Mouse (Mus musculus) kidney, embryonic 16.5 days (tissue): ENCODE measurements around the gene Magt1. TPM values are rescaled to one million over a fixed set of nuclear protein-coding genes. Genes with fewer than 3 reads are reported as not detected.

Experiments
- ATAC-seq: fragments of 200-750 bp; cut with Nextera tagmentation; 2 replicates; pipeline ENCODE4 v1.8.0; 2017; ENCODE audit warnings: moderate TSS enrichment; ENCODE audit not compliant: low FRiP score, low TSS enrichment
- H3K27ac ChIP-seq: fragments of 300-500 bp; sonication (generic); 2 replicates; pipeline ENCODE4 v1.5.1; 2014; ENCODE audit warnings: low read length
- H3K27me3 ChIP-seq: fragments of 300-500 bp; sonication (generic); 2 replicates; pipeline ENCODE4 v1.6.1; 2014; ENCODE audit warnings: low read length, control low read depth, mixed read lengths; ENCODE audit not compliant: insufficient read depth
- H3K36me3 ChIP-seq: fragments of 300-500 bp; sonication (generic); 2 replicates; pipeline ENCODE4 v1.6.1; 2014; ENCODE audit warnings: low read length, control low read depth, mixed read lengths; ENCODE audit not compliant: insufficient read depth
- H3K4me1 ChIP-seq: fragments of 300-500 bp; sonication (generic); 2 replicates; pipeline ENCODE4 v1.6.1; 2014; ENCODE audit warnings: low read length, control low read depth, mixed read lengths; ENCODE audit not compliant: insufficient read depth
- H3K4me2 ChIP-seq: fragments of 300-500 bp; sonication (generic); replicated peaks from 2 replicates; pipeline ENCODE4 v1.6.1; 2014; ENCODE audit warnings: low read depth, low read length
- H3K4me3 ChIP-seq: fragments of 300-500 bp; sonication (generic); 2 replicates; pipeline ENCODE4 v1.5.1; 2014; ENCODE audit warnings: mild to moderate bottlenecking, low read length
- H3K9ac ChIP-seq: fragments of 300-500 bp; sonication (generic); replicated peaks from 2 replicates; pipeline ENCODE4 v1.6.1; 2014; ENCODE audit warnings: low read length
- H3K9me3 ChIP-seq: fragments of 300-500 bp; sonication (generic); 2 replicates; pipeline ENCODE4 v1.6.1; 2016; ENCODE audit warnings: low read length, control low read depth
- WGBS: fragments of 180-500 bp; shearing (Covaris S2); extraction: QIAGEN DNeasy Blood & Tissue Kit; methylation state at CpG from one replicate; pipeline ENCODE4 v1.1.7; 2014; 5-methylcytosine and 5-hydroxymethylcytosine counted together
- polyA plus RNA-seq: library from polyadenylated mRNA; unstranded; fragments of >200 nt; fragmentation: Nextera tagmentation; extraction: Ambion mirVana; gene quantifications from 2 replicates; pipeline ENCODE4 v1.2.1, GENCODE M21; 2015

The Magt1 gene
- polyA plus RNA-seq, result 72.5 and 76.9 TPM in 2 replicates

DNA sequence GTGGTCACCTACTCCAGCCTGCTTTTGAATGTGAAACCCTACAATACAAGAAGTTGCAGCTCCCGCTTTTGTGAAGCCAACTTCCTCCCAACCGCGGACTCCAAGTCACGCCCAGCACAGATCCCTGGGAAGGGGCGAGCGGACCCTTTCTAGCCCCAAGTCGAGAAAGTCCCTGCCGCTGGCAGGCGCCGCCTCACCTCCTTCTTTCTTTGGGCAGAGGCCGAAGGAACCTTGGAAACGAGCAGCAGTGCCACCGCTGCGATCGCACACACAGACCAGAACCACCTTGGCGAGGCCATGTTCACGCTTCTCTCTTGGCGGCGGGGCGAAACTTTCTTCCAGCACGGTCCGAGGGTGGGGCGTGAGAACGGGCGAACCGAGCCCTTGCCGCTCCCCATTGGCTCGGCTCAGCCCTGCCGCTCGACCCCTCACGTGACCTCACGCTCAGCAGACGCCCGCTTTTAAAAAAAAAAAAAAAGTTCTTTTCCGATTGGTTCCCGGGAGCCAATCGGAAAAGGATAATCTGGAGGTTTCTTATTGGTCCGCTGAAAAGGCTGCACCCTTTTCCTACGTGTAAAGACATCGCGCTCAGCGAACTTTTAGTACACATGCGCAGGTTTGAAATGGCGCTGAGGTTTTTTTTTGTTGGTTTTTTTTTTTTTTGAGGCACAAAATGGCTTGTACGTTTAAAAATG, at the start of gene Magt1:
TSS of gene Magt1 (minus strand) at position 442 of the 695 bp plus-strand sequence.
- H3K4me2 ChIP-seq, result peak within 1 kb of the TSS; percentile 56
- 22% methylated on average over 45 of the region's 45 CpGs for WGBS
- H3K4me1 ChIP-seq, result 0 out of 2 replicates have a peak, but pooled peaks cover 7% of the 10 kb centered on the region
- no peaks in the 10 kb centered on the region for H3K36me3 ChIP-seq
- peak; percentile 95 for ATAC-seq
- H3K9ac ChIP-seq, result peak within 1 kb of the TSS; percentile 72
- peak within 1 kb of the TSS; percentile 66 for H3K4me3 ChIP-seq
- peak within 1 kb of the TSS; percentile 94 for H3K27ac ChIP-seq
- no peaks in the 10 kb centered on the region for H3K9me3 ChIP-seq
- no peaks in the 10 kb centered on the region; the same call in 1 of the 2 replicates for H3K27me3 ChIP-seq

DNA sequence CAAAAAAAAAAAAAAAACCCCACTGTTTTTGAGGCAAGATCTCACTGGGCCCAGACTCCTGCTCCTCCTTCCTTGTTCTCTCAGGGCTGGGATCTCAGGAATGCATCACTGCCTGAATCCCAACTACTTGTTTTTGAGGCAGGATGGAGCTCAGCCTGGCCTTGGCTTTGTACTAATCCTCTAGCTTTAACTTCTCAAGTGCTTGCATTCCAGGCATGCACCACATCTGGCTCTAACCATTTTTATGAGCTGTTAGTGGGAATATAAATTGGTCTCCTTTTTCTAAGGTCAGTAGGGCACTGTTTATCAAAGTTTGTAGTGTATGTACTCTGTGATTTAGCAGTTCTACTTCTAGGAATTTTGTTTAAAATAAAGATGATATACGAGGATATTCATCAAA, 36.5 kb upstream of the Magt1 start:
- H3K4me3 ChIP-seq, result no peak overlapping the region
- H3K36me3 ChIP-seq, result no peaks in the 10 kb centered on the region
- WGBS, result 46% methylated on average over 1 of the region's 1 CpGs
- peaks cover 27% of the 10 kb centered on the region; the same call in 1 of the 2 replicates for H3K4me1 ChIP-seq
- peaks cover 4% of the 10 kb centered on the region; the same call in 1 of the 2 replicates for H3K27me3 ChIP-seq
- no peaks in the 10 kb centered on the region for H3K9me3 ChIP-seq
- no peak overlapping the region for H3K4me2 ChIP-seq
- no peak overlapping the region for H3K9ac ChIP-seq
- no peak overlapping the region for H3K27ac ChIP-seq
- ATAC-seq, result peak; percentile 74; the same call in 1 of the 2 replicates

DNA sequence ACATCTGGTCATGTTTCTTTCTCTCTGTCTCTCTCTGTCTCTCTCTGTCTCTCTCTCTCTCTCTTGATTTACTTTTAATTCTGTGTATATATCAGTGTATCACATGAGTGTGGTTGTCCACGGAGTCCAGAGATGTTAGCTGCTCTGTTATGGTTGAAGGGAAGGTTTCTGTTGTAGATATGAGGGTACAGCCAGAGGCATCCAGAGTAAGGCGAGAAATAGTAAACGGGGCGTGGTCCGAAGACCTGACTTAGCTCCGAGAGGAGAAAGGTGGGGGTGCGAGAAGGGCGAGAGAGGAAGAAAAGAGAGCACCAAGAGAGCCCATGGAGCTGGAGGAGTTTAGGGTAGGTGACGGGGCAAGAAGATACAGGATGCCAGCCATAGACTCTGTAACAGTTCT, 34.2 kb upstream of the Magt1 start:
- 45% methylated on average over 9 of the region's 9 CpGs for WGBS

GRCm38 (mm10) chrX:106045455-106045854, 33.7 kb upstream of the Magt1 start:
- Histone ChIP-seq H3K4me3 (no peak overlapping the region), H3K9me3 (no peaks in the 10 kb centered on the region), H3K27ac (peak overlapping the region; percentile 13), H3K36me3 (no peaks in the 10 kb centered on the region), H3K4me2 (no peak overlapping the region), H3K9ac (no peak overlapping the region), H3K4me1 (peaks cover 27% of the 10 kb centered on the region; the same call in 1 of the 2 replicates), H3K27me3 (peaks cover 4% of the 10 kb centered on the region; the same call in 1 of the 2 replicates)
- WGBS, result 43% methylated on average over 2 of the region's 2 CpGs
- ATAC-seq, result peak; percentile 83

More for the DNA sequence above, 34.2 kb upstream of the Magt1 start:
- Histone ChIP-seq H3K9me3 (no peaks in the 10 kb centered on the region), H3K4me1 (peaks cover 27% of the 10 kb centered on the region; the same call in 1 of the 2 replicates), H3K9ac (no peak overlapping the region), H3K36me3 (no peaks in the 10 kb centered on the region), H3K4me3 (no peak overlapping the region), H3K4me2 (no peak overlapping the region), H3K27ac (peak overlapping the region; percentile 13), H3K27me3 (peaks cover 4% of the 10 kb centered on the region; the same call in 1 of the 2 replicates)
- 0 out of 2 replicates have a peak, but pooled peaks have one; percentile 8 for ATAC-seq

GRCm38 (mm10) chrX:106043863-106044617, 32.3 kb upstream of the Magt1 start:
- Histone ChIP-seq H3K9me3 (no peaks in the 10 kb centered on the region), H3K27me3 (peaks cover 4% of the 10 kb centered on the region; the same call in 1 of the 2 replicates), H3K36me3 (no peaks in the 10 kb centered on the region), H3K4me3 (no peak overlapping the region), H3K9ac (no peak overlapping the region), H3K4me1 (peaks cover 27% of the 10 kb centered on the region; the same call in 1 of the 2 replicates), H3K27ac (peak overlapping the region; percentile 56; the same call in 1 of the 2 replicates), H3K4me2 (peak overlapping the region; percentile 12; the same call in 1 of the 2 replicates)
- ATAC-seq, result no peak
- 40% methylated on average over 8 of the region's 8 CpGs for WGBS

DNA sequence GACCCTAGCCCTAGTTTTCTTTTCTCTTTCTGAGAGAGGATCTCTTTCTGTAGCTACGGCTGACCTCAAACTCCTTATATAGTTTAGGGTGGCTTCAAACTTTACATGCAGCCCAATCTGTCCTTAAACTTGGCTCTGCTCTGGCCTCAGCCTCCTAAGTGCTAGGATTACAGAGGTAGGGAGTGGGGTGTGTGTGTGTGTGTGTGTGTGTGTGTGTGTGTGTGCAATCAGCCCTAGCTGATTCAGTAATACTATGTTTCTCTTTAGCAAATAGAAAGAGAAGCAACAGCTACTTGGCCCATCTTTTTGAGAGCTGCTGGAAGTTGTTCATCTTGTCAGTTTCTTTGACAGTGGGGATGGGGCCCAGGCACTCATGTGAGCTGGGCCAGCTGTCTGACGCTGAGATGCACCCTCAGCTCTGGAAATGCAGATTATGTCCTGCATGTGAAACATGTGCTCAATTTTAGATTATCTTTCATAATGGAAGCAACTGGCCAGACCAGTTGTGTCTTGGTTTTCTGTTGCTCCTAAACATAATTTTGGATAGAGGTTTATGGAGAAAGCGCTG, 25.6 kb upstream of the Magt1 start:
- no peaks in the 10 kb centered on the region for H3K9me3 ChIP-seq
- WGBS, result 65% methylated on average over 3 of the region's 3 CpGs
- ATAC-seq, result peak; percentile 49; the same call in 1 of the 2 replicates
- peaks cover 4% of the 10 kb centered on the region; the same call in 1 of the 2 replicates for H3K27me3 ChIP-seq
- H3K36me3 ChIP-seq, result no peaks in the 10 kb centered on the region
- peaks cover 19% of the 10 kb centered on the region; the same call in 1 of the 2 replicates for H3K4me1 ChIP-seq
- H3K27ac ChIP-seq, result no peak overlapping the region
- H3K9ac ChIP-seq, result no peak overlapping the region
- no peak overlapping the region for H3K4me3 ChIP-seq
- no peak overlapping the region for H3K4me2 ChIP-seq

DNA sequence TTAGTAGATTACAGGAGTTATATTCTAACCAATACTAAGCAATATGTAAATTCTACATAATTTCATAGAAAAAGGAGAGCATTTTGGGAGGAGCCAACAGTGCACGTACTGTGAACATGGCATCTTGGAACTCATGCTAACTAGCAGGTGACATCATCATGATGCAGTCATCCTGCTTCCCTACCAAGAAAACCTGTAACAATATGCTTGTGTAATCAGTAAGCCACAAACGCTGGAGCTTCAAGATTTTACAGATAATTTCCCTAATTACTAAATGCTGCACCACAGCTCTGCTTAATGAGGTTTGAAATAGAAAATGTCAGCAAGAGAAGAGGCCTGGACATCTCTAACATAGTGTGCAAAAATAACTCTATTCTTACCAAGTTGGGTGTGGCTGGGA, 24.0 kb upstream of the Magt1 start:
- no peak overlapping the region for H3K4me3 ChIP-seq
- H3K4me1 ChIP-seq, result peaks cover 21% of the 10 kb centered on the region; the same call in 1 of the 2 replicates
- no peak overlapping the region for H3K9ac ChIP-seq
- no peak overlapping the region for H3K27ac ChIP-seq
- H3K27me3 ChIP-seq, result peaks cover 4% of the 10 kb centered on the region; the same call in 1 of the 2 replicates
- 64% methylated on average over 2 of the region's 2 CpGs for WGBS
- no peaks in the 10 kb centered on the region for H3K9me3 ChIP-seq
- ATAC-seq, result no peak
- H3K36me3 ChIP-seq, result no peaks in the 10 kb centered on the region
- H3K4me2 ChIP-seq, result no peak overlapping the region

DNA sequence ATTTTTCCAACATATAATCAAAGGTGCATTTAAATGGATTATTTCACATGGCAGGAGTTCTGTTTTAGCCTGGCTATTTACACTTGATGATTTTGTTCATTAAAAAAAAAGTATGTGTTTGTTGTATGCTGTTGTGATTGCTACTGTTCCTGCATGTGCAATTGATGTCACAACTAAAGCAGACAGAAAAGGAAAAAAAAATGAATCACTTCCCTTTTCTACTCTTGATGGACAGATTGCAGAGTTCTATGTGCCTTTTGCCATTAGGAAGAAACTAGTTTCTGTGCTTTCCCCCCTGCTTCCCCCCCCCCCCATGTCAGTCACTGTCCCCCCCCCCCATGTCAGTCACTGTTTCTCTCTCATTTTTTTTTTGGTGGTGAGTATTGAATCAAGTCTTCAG, 19.4 kb upstream of the Magt1 start:
- no peaks in the 10 kb centered on the region for H3K36me3 ChIP-seq
- no peak overlapping the region for H3K4me3 ChIP-seq
- H3K9ac ChIP-seq, result no peak overlapping the region
- peaks cover 2% of the 10 kb centered on the region; the same call in 1 of the 2 replicates for H3K27me3 ChIP-seq
- no peak overlapping the region for H3K4me2 ChIP-seq
- no peak overlapping the region for H3K27ac ChIP-seq
- no peak for ATAC-seq
- peaks cover 10% of the 10 kb centered on the region; the same call in 1 of the 2 replicates for H3K4me1 ChIP-seq
- no peaks in the 10 kb centered on the region for H3K9me3 ChIP-seq

- no peak overlapping the region for H3K4me2 ChIP-seq
These were observed 18.5 kb upstream of the Magt1 start for GRCm38 (mm10) chrX:106030176-106030575.

More at GRCm38 (mm10) chrX:106030176-106030575, 18.5 kb upstream of the Magt1 start:
- Histone ChIP-seq H3K4me1 (0 out of 2 replicates have a peak, but pooled peaks cover 5% of the 10 kb centered on the region), H3K9me3 (no peaks in the 10 kb centered on the region), H3K27ac (no peak overlapping the region), H3K36me3 (no peaks in the 10 kb centered on the region), H3K4me3 (no peak overlapping the region), H3K27me3 (peaks cover 5% of the 10 kb centered on the region; the same call in 1 of the 2 replicates), H3K9ac (no peak overlapping the region)
- 81% methylated on average over 5 of the region's 5 CpGs for WGBS
- no peak for ATAC-seq
